Mouse (Mus musculus): ENCODE measurements at regions not wholly inside any gene's neighbourhood (a gene's known extent, or its start where the extent isn't known, plus 50 kb on each side); places are given as distances from the start of the nearest gene placed in this dataset.

GRCm38 (mm10) chr12:13150751-13151150, 98.3 kb downstream of the Ddx1 start:
- TF ChIP-seq POLR2A (IDR thresholded peaks at IDR 0.05; ENCODE audit: control insufficient read depth in 1 of 2, insufficient read depth in 1 of 2, low read depth in 1 of 2, low read length in 2 of 2, poor library complexity in 1 of 2) = no peak
- TF ChIP-seq EP300 (IDR thresholded peaks at IDR 0.05; ENCODE audit: low read depth in 1 of 2, low read length in 2 of 2) = no peak
- TF ChIP-seq ZMIZ1 (IDR thresholded peaks at IDR 0.05; ENCODE audit: low read depth, low read length) = no peak

Measured in MEL (cell line).